Mouse (Mus musculus) cortical plate, adult 2 months (tissue): ENCODE measurements at regions not wholly inside any gene's neighbourhood (a gene's known extent, or its start where the extent isn't known, plus 50 kb on each side); places are given as distances from the start of the nearest gene placed in this dataset.

ENCODE experiments used
- CTCF ChIP-seq: fragments of 200-500 bp; IDR thresholded peaks from 2 replicates; pipeline ENCODE4 v1.5.1; 2011; ENCODE audit warnings: mild to moderate bottlenecking, control low read depth, low read length; ENCODE audit not compliant: insufficient read depth; ENCODE audit errors: extremely low read depth
- POLR2A ChIP-seq: fragments of 200-500 bp; IDR thresholded peaks from 2 replicates; pipeline ENCODE4 v1.6.1; 2011; ENCODE audit warnings: mild to moderate bottlenecking, low read length, control low read depth; ENCODE audit not compliant: insufficient read depth; ENCODE audit errors: extremely low read depth

GRCm38 (mm10) chr5:133744136-133744535 is 355.4 kb upstream of the Castor2 start:
- no peak for TF ChIP-seq POLR2A
- no peak for TF ChIP-seq CTCF
